Mouse (Mus musculus): ENCODE data around the gene Olfr574.

DNA sequence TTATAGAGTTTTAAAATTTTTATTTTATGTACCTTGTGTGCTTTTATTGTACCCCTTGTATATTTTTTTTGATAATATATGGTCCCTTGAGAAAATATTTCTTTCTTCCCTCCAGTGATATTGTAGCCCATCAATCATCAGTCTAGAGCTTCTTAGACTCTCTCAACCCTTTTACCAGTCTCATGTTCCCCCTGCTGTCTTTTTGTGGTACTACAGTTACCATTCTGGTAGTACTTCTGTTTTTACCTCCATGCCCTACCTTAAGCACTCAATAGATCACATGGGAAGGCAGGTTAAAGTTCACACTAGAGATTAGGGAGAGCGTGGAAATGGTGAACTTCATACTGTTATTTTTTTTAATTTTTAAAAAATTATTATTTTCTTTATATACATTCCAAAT, 28.6 kb upstream of the Olfr574 start:
- no peak for TF ChIP-seq CTCF (IDR thresholded peaks at IDR 0.05; ENCODE audit: borderline replicate concordance, insufficient read depth, low read length)
- no peak for TF ChIP-seq POLR2A (IDR thresholded peaks at IDR 0.05; ENCODE audit: low read depth, low read length)

Measured in embryonic fibroblast, embryonic 13.5 days (primary cell).